Mouse (Mus musculus) bone marrow, adult 2 months (tissue): Measurements from ENCODE around the gene Cadm3.

ENCODE experiments used
- CTCF ChIP-seq: fragments of 200-500 bp; IDR thresholded peaks from 2 replicates; pipeline ENCODE4 v1.5.1; 2011; ENCODE audit warnings: low read length, control low read depth; ENCODE audit not compliant: control insufficient read depth, insufficient read depth
- POLR2A ChIP-seq: fragments of 200-500 bp; IDR thresholded peaks from 2 replicates; pipeline ENCODE4 v1.6.1; 2011; ENCODE audit warnings: low read depth, mild to moderate bottlenecking, control low read depth, low read length, borderline replicate concordance; ENCODE audit not compliant: control insufficient read depth

- TF ChIP-seq CTCF, result no peak
- TF ChIP-seq POLR2A, result no peak
These were observed 31.6 kb downstream of the Cadm3 start for GRCm38 (mm10) chr1:173335903-173336302.
